Comparison of ENCODE assay signal across 19 mouse cellular contexts in the genomic region with DNA sequence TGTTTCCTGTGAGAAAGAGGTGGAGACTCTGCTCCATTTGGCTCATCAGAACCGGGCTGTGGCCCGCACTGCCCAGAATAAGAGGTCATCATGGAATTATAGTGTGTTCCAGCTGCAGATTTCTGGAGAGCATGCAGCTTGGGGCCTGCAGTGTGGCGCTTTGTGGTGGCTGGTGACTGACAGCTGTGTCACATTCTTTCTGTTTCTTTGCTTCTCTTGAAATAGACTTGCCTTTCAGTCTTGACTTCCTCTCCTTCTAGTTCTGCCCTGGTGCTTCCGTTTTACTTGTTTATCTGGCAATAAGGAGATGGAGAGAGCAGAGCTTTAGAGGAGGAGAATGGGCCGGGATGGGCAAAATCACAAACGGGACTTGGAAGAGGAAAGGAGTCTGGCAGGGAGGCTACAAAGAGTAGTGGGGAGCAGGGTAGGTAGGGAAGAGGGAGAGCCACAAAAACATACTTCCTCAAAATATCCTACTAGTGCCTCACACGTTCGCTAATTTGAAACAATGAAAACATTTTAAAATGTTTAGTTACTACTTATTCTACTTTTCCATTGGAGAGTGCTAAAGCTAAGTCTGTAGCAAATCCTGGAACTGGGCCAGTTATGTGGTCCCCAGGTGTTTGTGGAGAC. TPM values are rescaled to one million over a fixed set of nuclear protein-coding genes. Genes with fewer than 3 reads are reported as not detected.
"Had no signal": no experiment of that assay in that cellular context is flagged by ENCODE, and none has a peak within 500 bp of the region (broad histone marks: within the 10 kb centered on the region; RNA-seq: fewer than 3 reads in every experiment).

No protein-coding gene starts in this region.

RNA-seq across cellular contexts. Expression of a gene that starts 19.4 kb away (rescaled TPM):
- total RNA-seq: megakaryocyte-erythroid progenitor cell, adult 5-6 weeks had no signal
- polyA plus RNA-seq: liver, embryonic 13.5 days; liver, embryonic 15.5 days; liver, postnatal 0 days; lung, embryonic 15.5 days; lung, postnatal 0 days; midbrain, embryonic 10.5 days; midbrain, embryonic 12.5 days; midbrain, embryonic 14.5 days; midbrain, embryonic 16.5 days; neural tube, embryonic 12.5 days; neural tube, embryonic 14.5 days; stomach, embryonic 15.5 days; stomach, postnatal 0 days; testis, adult 2 months; urinary bladder, adult 2 months had no signal

RNA-seq across cellular contexts. Expression of a gene that starts 24.1 kb away (rescaled TPM):
- total RNA-seq: megakaryocyte-erythroid progenitor cell, adult 5-6 weeks had no signal
- polyA plus RNA-seq: liver, embryonic 13.5 days; liver, embryonic 15.5 days; liver, postnatal 0 days; lung, adult 2 months; lung, embryonic 15.5 days; lung, postnatal 0 days; midbrain, embryonic 10.5 days; midbrain, embryonic 12.5 days; midbrain, embryonic 14.5 days; midbrain, embryonic 16.5 days; neural tube, embryonic 12.5 days; neural tube, embryonic 14.5 days; small intestine, adult 2 months; stomach, embryonic 15.5 days; stomach, postnatal 0 days; testis, adult 2 months; thymus, adult 2 months; urinary bladder, adult 2 months had no signal

RNA-seq across cellular contexts. Expression of a gene that starts 42.6 kb away (rescaled TPM):
- total RNA-seq: megakaryocyte-erythroid progenitor cell, adult 5-6 weeks had no signal
- polyA plus RNA-seq: liver, embryonic 13.5 days; liver, embryonic 15.5 days; liver, postnatal 0 days; lung, adult 2 months; lung, embryonic 15.5 days; lung, postnatal 0 days; midbrain, embryonic 10.5 days; midbrain, embryonic 12.5 days; midbrain, embryonic 14.5 days; midbrain, embryonic 16.5 days; neural tube, embryonic 12.5 days; neural tube, embryonic 14.5 days; small intestine, adult 2 months; stomach, embryonic 15.5 days; stomach, postnatal 0 days; testis, adult 2 months; thymus, adult 2 months; urinary bladder, adult 2 months had no signal

RNA-seq across cellular contexts. Expression of a gene that starts 56.3 kb away (rescaled TPM):
- total RNA-seq: megakaryocyte-erythroid progenitor cell, adult 5-6 weeks had no signal
- polyA plus RNA-seq: liver, embryonic 13.5 days; liver, embryonic 15.5 days; liver, postnatal 0 days; lung, adult 2 months; lung, embryonic 15.5 days; lung, postnatal 0 days; midbrain, embryonic 10.5 days; midbrain, embryonic 12.5 days; midbrain, embryonic 14.5 days; midbrain, embryonic 16.5 days; neural tube, embryonic 12.5 days; neural tube, embryonic 14.5 days; small intestine, adult 2 months; stomach, embryonic 15.5 days; stomach, postnatal 0 days; testis, adult 2 months; thymus, adult 2 months; urinary bladder, adult 2 months had no signal
